Mouse (Mus musculus) left cerebral cortex, adult 8-10 months (tissue): ENCODE results near the gene Mvb12b. TPM values are rescaled to one million over a fixed set of nuclear protein-coding genes. Genes with fewer than 3 reads are reported as not detected.

Experiments used
- DNase-seq, 2 experiments: peaks; one replicate each; pipeline ENCODE4 v3.0.0; 2022; ENCODE audit warnings: low spot score in 2 of 2
- total RNA-seq, 4 experiments: library from RNA; stranded (reverse); gene quantifications; 2 replicates each; pipeline ENCODE4 v1.2.4; 2022

Mvb12b gene
- total RNA-seq, 4 experiments from 2014 or later, result 76.9 to 87.4 (median 79.7) TPM

DNA sequence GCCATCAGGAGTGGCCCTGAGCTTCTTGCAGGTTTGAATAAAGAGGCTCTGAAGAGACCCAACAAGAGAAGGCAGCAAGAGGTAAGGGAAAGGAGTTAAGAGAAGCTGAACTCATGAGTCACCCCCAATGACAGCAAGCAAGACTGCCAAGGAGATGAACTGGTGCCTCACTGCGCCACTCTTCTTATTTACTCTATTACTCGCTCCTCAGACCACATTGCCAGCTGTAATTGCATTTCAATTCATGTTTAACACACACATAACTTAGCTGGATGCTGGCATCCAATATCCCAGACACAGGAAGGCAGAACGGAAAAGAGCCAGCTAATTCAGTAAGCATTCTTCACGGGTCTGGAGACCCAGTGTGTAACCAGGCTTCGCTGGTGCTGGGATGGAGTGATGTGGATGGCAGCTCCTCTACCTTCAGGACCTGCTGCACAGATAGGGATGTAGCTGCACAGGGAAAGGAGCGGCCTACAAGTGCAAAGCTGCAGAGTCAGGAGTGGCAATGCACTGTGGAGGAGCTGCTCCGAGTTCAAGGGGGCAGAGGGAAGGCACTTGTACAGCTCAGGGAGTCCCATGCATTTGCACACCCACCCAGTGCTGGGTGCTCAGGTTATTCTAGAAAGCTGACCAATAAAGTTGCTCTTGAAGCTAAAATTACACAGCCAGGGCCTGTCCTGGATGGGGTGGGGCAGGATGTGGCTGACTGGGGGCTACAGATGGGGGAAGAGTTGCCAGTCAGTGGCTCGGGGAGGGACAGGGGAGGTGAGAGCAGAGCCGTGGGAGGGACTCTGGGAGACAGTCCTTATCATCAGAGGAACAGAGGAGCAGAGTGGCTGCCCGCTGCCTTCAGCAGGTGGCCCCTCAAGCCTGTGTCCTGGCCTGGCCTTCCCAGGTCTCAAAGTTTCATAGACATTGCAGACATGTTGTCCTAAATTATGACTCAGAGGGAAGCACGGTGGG, 34.5 kb downstream of the Mvb12b start:
- DNase-seq, result no peak

DNA sequence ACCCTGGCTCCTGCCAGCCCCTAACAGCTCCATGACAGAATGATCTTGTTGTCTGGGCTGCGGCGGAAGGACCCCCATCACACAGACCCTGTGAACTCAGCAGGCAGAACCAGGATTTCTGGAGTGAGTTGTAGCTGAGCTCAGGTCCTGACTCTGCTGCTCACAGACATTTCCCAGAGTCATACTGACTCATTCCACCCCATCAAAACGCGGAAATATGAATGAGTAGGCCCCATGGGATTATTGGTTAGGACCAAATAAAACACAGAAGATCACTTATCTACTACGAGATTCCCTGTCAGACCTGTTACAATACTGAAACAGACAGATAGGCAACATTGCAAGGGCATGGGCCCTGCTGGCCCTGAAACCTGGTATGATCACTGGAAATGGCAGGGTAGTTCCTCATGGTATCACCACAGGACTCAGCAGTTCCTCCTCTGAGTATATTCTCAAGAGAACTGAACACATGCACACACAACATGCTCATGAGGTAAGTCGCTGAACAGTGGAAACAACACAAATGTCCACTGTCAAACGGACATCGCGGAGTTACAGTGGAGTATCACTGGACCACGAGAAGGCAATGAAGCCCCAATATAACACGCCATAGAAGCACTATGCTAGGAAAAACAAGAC, 40.4 kb downstream of the Mvb12b start:
- DNase-seq, result no peak

DNA sequence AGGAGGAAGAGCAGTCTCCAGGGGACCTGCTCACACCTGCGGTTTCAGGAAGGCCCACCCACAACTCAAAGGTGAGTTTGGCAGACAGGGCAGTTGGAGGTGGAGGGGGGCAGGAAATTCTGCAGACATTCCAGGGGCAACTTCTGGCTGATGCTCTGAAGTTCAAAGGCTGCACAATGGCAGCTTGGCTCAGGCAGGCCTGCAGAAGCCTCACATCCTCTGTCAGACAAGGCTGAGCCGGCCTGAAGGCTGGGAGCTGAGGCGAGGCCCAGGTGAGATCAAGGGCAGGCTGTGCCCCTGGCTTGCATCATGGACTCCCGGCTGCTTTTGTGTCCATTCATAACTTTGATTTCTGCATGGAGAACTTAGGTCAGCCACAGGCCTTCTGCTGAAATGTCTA, 41.1 kb downstream of the Mvb12b start:
- no peak for DNase-seq

GRCm38 (mm10) chr2:33843642-33844041, 44.1 kb downstream of the Mvb12b start:
- DNase-seq, result no peak

DNA sequence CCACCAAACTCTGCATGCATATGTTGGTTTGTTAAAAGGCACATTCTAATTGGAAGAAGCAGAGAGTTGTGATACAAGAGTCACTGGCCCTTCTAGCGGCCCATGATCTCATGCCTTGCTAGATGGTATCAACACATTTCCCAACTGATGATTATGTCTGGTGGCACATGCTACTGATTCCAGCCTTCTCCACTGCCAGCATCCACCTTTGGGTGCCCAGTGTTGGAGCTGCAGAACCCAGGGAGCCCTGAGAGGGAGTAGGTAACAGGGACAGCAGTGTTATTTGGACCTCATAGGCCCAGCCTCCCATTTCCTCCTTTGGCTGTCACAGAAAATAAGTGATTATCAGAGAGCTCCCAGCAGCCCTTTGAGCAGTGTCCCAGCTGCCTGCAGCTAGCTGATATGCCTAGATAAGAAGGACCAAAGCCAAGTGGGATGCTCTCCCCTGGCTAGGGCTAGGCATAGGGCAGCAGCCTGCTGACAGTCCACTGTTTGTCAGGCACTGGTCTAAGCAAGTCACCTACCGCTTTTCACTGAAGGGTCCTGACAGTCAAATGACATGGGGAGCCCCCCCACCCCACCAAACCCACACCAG, 44.7 kb downstream of the Mvb12b start:
- DNase-seq, result no peak

- DNase-seq, result no peak
Measured at GRCm38 (mm10) chr2:33841980-33842379, 45.8 kb downstream of the Mvb12b start.

DNA sequence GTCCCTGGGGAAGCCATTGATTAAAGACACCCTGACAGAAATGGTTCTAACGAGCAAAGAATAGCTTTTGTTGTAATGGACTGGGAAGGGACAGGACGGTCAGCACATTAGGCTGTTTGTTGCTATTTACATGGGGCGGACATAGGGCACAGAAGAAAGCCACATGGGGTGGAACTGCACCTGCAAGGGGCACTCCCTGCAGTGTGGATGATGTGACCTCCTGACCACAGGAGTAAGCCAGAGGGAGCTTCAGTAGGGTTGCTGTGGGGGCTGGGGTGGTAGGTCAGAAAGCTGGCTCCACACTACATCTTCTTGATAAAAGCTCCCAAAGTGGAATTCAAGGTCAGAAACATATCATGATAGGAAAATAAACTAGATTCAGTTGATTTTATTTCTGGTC, 47.3 kb downstream of the Mvb12b start:
- no peak for DNase-seq

GRCm38 (mm10) chr2:33839252-33839651, 48.5 kb downstream of the Mvb12b start:
- no peak for DNase-seq

GRCm38 (mm10) chr2:33837297-33837696, 50.4 kb downstream of the Mvb12b start:
- no peak for DNase-seq

GRCm38 (mm10) chr2:33836660-33837213, 51.0 kb downstream of the Mvb12b start:
- DNase-seq, result no peak

DNA sequence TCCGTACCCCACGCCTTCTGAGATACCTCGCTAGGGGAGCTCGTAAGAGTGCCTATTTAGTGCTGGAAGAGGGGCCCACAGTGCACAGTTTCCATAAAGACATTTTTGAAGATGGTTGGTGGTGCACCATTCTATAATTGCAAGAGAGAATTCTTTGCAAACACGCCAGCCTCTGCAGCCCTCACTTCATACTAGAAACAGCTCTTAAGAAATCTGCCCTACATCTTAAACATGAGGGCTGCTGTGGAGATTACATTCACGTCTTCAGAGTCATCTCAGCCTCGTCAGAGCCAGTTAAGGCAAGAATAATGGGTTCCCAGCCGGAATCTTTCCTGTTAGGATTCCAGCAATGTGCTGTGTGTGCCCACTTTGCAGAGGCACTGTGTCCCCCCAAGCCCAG, 52.7 kb downstream of the Mvb12b start:
- no peak for DNase-seq

- no peak for DNase-seq
Measured at GRCm38 (mm10) chr2:33833902-33834301, 53.8 kb downstream of the Mvb12b start.

GRCm38 (mm10) chr2:33829870-33830269, 57.9 kb downstream of the Mvb12b start:
- no peak for DNase-seq

DNA sequence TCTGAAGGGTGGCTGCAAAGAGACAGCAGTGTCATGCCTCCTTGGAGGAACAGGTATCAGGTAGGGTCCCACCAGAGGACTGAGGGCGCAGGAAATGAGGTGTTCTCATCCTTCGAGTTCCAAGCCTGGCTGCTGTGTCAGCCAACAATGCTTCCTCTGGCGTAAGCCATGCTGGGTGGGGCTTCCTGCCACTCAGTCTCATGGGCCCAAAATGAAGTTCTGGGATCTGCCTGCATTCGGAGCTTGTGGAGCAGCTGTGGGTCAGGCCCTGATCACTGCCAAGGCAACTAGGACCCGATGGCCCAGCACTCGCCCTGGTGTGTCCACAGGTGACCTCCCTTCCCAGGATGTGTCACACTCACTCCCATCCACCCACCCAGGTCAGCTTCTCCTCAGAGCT, 61.0 kb downstream of the Mvb12b start:
- DNase-seq, result no peak

DNA sequence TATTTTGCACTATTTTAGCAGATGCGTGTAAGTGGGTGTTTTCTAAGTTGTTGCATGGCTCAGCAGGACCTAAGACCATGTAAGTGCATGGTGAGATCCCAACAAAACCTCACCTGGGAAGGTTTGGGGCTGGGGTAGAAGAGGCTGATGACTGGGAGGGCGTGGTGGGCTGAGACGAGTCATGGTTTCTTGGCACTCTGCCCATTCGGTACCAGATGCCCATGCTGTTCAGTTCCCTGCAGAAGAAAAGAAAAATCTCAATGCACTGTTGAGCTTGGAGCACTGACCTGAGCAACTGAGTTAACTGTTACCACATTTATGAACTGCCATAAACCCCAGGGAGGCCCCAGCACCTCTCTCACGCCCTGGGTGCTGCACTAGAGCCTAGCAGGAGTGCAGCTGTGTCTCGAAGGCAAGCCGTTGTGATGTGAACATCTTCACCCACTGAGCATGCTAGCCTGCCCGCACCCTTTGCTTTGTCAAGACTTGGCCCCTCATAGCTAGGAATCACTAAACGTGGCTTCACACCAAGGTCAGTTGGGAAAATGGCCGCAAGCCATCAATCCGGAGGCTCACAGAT, 62.7 kb downstream of the Mvb12b start:
- no peak for DNase-seq

DNA sequence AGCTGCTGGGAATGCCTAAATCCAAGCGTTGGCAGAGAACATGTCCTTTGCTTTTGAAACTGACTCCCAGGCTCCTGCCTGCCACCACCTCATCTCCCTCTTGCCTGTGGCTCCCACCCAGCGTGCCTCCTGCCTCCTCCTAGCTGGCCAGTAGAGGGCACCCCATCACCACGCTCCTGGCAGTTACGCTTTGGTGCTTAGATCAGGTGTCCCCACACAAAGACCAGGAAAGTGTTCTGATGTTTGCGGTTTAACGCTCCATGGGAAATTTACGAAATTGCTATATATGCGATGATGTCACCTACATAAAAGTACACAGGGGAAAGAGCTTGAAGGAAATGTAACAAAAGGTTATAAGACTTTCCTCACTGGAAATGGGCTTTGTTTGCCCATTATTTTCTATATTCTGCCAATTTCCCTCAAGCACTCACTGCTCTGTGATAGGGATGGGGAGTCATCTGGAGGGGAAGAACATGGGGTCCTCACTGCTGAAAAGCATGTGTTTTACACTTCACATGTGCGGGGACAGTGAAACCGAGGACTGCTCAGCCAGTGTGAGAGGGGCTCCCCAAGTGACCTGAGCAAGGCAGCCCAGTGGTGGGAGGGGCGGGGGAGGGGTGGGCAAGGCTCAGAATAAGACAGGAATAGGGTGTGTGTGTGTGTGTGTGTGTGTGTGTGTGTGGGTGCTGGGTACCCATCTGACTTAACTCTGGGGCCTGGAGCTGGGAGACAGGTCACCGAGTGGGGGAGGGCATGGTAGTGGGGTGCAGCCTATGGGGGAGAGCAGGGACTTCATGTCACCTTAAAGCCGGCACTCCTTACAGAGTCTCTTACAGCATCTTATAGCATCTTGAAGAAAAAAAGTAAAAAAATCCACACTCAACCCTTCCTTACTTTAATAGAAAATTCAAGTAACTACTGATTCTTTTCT, 65.8 kb downstream of the Mvb12b start:
- DNase-seq, result peak; percentile 66 to 70

GRCm38 (mm10) chr2:33820450-33820849, 67.3 kb downstream of the Mvb12b start:
- no peak for DNase-seq

DNA sequence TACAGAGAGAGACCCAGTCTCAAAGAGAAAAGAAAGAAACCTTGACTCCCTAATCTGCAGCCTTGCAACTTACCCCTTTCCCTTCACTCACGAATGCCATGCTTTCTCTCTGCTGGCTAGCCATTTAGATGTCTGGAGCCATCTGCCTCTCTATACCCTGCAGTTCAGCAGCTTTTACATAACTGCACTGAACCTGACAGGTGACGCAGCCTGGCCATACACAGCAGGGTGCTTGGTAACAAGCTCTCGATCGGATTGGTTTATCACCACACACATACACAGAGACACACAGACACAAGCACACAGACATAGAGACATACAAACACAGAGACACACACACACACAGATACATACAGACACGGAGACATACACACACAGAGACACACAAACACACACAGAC, 67.7 kb downstream of the Mvb12b start:
- DNase-seq, result no peak

DNA sequence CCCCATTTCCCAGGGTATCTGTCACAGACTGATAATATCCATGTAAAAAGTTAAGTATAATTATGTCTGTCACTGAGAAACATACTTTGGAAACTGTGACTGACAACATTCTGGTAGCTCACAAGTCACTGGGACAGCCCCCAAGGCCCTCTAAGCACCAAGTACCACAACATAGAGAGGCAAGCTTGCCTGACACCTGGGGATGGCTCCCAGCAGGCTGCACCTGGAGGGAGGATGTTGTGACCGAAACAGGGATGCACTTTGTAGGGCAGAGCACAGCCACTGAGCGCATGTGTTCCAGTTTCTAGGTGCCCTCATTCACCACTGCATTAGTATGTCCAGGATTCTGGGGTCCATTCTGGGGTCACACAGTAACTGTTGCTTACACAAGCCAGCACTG, 69.4 kb downstream of the Mvb12b start:
- DNase-seq, result no peak

- DNase-seq, result no peak
Measured at GRCm38 (mm10) chr2:33817663-33818346, 69.9 kb downstream of the Mvb12b start.
